Mouse (Mus musculus): ENCODE data around the gene Creld1. TPM values are rescaled to one million over a fixed set of nuclear protein-coding genes. Genes with fewer than 3 reads are reported as not detected.

Creld1 gene
- total and polyA plus RNA-seq, 3 experiments, result 5.9 to 26.7 TPM; not detected in 1

- H3K79me2 ChIP-seq (ENCODE audit: control insufficient read depth, insufficient read depth, low read length, poor library complexity), result no peaks in the 10 kb centered on the region
- peaks cover 0 to 16% of the 10 kb centered on the region in 2 experiments for H3K4me1 ChIP-seq (ENCODE audit: control insufficient read depth in 1 of 2, insufficient read depth in 2 of 2, low read length in 2 of 2)
- peaks cover 5 to 15% of the 10 kb centered on the region in 2 experiments; a peak in 3 of 4 replicates for H3K36me3 ChIP-seq (ENCODE audit: control insufficient read depth in 1 of 2, insufficient read depth in 2 of 2, low read length in 2 of 2)
- H3K27me3 ChIP-seq (ENCODE audit: control insufficient read depth in 1 of 2, insufficient read depth in 2 of 2, low read length in 2 of 2), result no peaks in the 10 kb centered on the region
- peak; percentile 47 for DNase-seq (ENCODE audit: low read depth, low spot score)
- no peak overlapping the region for H3K27ac ChIP-seq (ENCODE audit: control insufficient read depth, low read depth, low read length)
- H3K4me3 ChIP-seq (ENCODE audit: control insufficient read depth in 1 of 2, insufficient read depth in 1 of 2, low read depth in 2 of 2, low read length in 2 of 2), result no peak overlapping the region
- no peaks in the 10 kb centered on the region for H3K9me3 ChIP-seq (replicated peaks; ENCODE audit: insufficient read depth, low read length)
- no peak for TF ChIP-seq POLR2AphosphoS5 (IDR thresholded peaks at IDR 0.05; ENCODE audit: borderline replicate concordance, low read depth, low read length)
- TF ChIP-seq UBTF (IDR thresholded peaks at IDR 0.05; ENCODE audit: borderline replicate concordance, insufficient read depth, low read depth, low read length), result no peak
- TF ChIP-seq GATA1 (IDR thresholded peaks at IDR 0.05; ENCODE audit: low read depth, low read length), result no peak
- TF ChIP-seq ELF1 (IDR thresholded peaks at IDR 0.05; ENCODE audit: low read depth, low read length), result no peak
- no peak for TF ChIP-seq ZNF384 (IDR thresholded peaks at IDR 0.05; ENCODE audit: low read depth, low read length)
- no peak for TF ChIP-seq RCOR1 (IDR thresholded peaks at IDR 0.05; ENCODE audit: low read depth, low read length)
- TF ChIP-seq EP300 (IDR thresholded peaks at IDR 0.05; ENCODE audit: low read depth in 1 of 2, low read length in 2 of 2), result no peak
- no peak for TF ChIP-seq POLR2A (IDR thresholded peaks at IDR 0.05; ENCODE audit: control insufficient read depth in 1 of 2, insufficient read depth in 1 of 2, low read depth in 1 of 2, low read length in 2 of 2, poor library complexity in 1 of 2)
- TF ChIP-seq CTCF (IDR thresholded peaks at IDR 0.05 in 2 of 3, conservative IDR thresholded peaks at IDR 0.05 in 1 of 3; ENCODE audit: control insufficient read depth in 1 of 3, insufficient read depth in 1 of 3, low read depth in 2 of 3, low read length in 3 of 3, poor library complexity in 1 of 3, severe bottlenecking in 1 of 3), result no peak
- no peak for TF ChIP-seq MYB (IDR thresholded peaks at IDR 0.05; ENCODE audit: low read depth, low read length)
- no peak for TF ChIP-seq POLR2AphosphoS2 (IDR thresholded peaks at IDR 0.05; ENCODE audit: low read length)
- H3K9ac ChIP-seq (ENCODE audit: control insufficient read depth, low read depth, low read length, poor library complexity, severe bottlenecking), result no peak overlapping the region
Measured at GRCm38 (mm10) chr6:113514600-113514999, 31.5 kb downstream of the Creld1 start.

GRCm38 (mm10) chr6:113517434-113518080, 34.5 kb downstream of the Creld1 start:
- Histone ChIP-seq H3K27me3 (ENCODE audit: control insufficient read depth in 1 of 2, insufficient read depth in 2 of 2, low read length in 2 of 2) (no peaks in the 10 kb centered on the region), H3K4me3 (ENCODE audit: control insufficient read depth in 1 of 2, insufficient read depth in 1 of 2, low read depth in 2 of 2, low read length in 2 of 2) (no peak overlapping the region), H3K9ac (ENCODE audit: control insufficient read depth, low read depth, low read length, poor library complexity, severe bottlenecking) (no peak overlapping the region), H3K79me2 (ENCODE audit: control insufficient read depth, insufficient read depth, low read length, poor library complexity) (no peaks in the 10 kb centered on the region), H3K4me1 (ENCODE audit: control insufficient read depth in 1 of 2, insufficient read depth in 2 of 2, low read length in 2 of 2) (peaks cover 0 to 16% of the 10 kb centered on the region in 2 experiments), H3K36me3 (ENCODE audit: control insufficient read depth in 1 of 2, insufficient read depth in 2 of 2, low read length in 2 of 2) (peaks cover 5 to 29% of the 10 kb centered on the region in 2 experiments; a peak in 3 of 4 replicates), H3K27ac (ENCODE audit: control insufficient read depth, low read depth, low read length) (peak overlapping the region; percentile 33; the same call in 1 of the 2 replicates), H3K9me3 (replicated peaks; ENCODE audit: insufficient read depth, low read length) (no peaks in the 10 kb centered on the region)
- peak; percentile 76 for DNase-seq (ENCODE audit: low read depth, low spot score)
- TF ChIP-seq HCFC1 (IDR thresholded peaks at IDR 0.05; ENCODE audit: low read depth, low read length) (no peak), POLR2AphosphoS2 (IDR thresholded peaks at IDR 0.05; ENCODE audit: low read length) (no peak), BHLHE40 (IDR thresholded peaks at IDR 0.05; ENCODE audit: borderline replicate concordance, low read depth, low read length) (no peak), NELFE (IDR thresholded peaks at IDR 0.05; ENCODE audit: low read depth, low read length) (no peak), ZMIZ1 (IDR thresholded peaks at IDR 0.05; ENCODE audit: low read depth, low read length) (no peak), MAFK (IDR thresholded peaks at IDR 0.05; ENCODE audit: borderline replicate concordance, low read depth, low read length) (no peak), ETS1 (IDR thresholded peaks at IDR 0.05; ENCODE audit: low read depth, low read length) (peak; percentile 92), SIN3A (IDR thresholded peaks at IDR 0.05; ENCODE audit: low read length) (peak; percentile 56; the same call in 1 of the 2 replicates), RAD21 (IDR thresholded peaks at IDR 0.05; ENCODE audit: low read depth, low read length) (no peak), TBP (IDR thresholded peaks at IDR 0.05; ENCODE audit: low read depth, low read length) (no peak)
